Mouse (Mus musculus): ENCODE results near the gene Mfn1.

- TF ChIP-seq CTCF (IDR thresholded peaks at IDR 0.05; ENCODE audit: extremely low read depth, insufficient read depth, low read length) (no peak), POLR2A (IDR thresholded peaks at IDR 0.05; ENCODE audit: extremely low read depth, insufficient read depth, low read length) (no peak)
Observed at GRCm38 (mm10) chr3:32601055-32601454, 71.8 kb downstream of the Mfn1 start.
